Mouse (Mus musculus): ENCODE measurements around the gene 1520401A03Rik.

The 1520401A03Rik gene

GRCm38 (mm10) chr17:23670516-23671074 is 52.0 kb downstream of the 1520401A03Rik start:
- DNase-seq (ENCODE audit: low spot score in 2 of 2): no peak

DNA sequence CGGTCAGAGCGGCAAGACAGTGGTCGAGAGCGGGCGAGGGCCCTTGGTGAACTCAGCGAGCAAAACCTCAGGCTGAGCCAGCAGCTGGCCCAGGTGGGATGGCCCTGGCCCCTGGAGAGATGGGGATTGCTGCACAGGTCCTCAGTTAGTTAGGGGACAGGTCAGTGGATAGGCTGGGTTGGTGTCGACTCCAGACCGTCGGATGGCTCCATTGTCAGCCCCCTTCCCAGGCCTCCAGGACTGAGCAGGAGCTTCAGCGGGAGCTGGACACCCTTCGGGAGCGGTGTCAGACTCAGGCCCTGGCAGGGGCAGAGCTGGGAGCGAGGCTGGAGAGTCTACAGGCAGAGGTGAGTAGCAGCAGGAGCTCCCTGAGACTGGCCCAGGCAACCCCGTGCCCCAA is 57.1 kb downstream of the 1520401A03Rik start:
- DNase-seq (ENCODE audit: low spot score in 2 of 2): no peak

GRCm38 (mm10) chr17:23664556-23665021 is 58.0 kb downstream of the 1520401A03Rik start:
- DNase-seq (ENCODE audit: low spot score in 2 of 2): no peak

DNA sequence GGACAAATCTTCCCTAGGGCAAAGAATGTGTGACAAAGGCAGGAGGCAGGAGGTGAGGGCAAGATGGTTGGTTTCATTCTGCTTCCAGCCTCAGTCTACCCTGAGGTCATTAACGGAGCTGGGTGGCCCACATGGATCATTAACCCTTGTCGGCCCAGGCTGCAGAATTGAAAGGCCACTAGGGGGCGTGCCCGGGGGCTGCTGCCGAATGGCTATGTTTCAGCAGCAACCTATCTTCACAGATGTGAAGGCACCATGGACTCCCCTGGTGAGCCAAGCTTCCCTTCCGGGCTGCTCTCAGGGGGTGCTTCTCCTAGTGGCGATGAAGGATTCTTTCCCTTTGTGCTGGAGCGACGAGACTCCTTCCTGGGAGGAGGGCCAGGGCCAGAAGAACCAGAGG is 61.1 kb downstream of the 1520401A03Rik start:
- no peak for DNase-seq (ENCODE audit: low spot score in 2 of 2)

- DNase-seq (ENCODE audit: low spot score in 2 of 2): no peak
These were observed 61.7 kb downstream of the 1520401A03Rik start for GRCm38 (mm10) chr17:23660876-23661200.

GRCm38 (mm10) chr17:23660117-23660875 is 62.3 kb downstream of the 1520401A03Rik start, which contains the start of gene Bicdl2:
Gene Bicdl2, plus strand, starts transcription at chr17:23660506.
- no peak for DNase-seq (ENCODE audit: low spot score in 2 of 2)

- no peak for DNase-seq (ENCODE audit: low spot score in 2 of 2)
These were observed 64.1 kb downstream of the 1520401A03Rik start for GRCm38 (mm10) chr17:23658450-23658849.
